10 mouse cellular contexts compared by ENCODE assay signal in the genomic region with DNA sequence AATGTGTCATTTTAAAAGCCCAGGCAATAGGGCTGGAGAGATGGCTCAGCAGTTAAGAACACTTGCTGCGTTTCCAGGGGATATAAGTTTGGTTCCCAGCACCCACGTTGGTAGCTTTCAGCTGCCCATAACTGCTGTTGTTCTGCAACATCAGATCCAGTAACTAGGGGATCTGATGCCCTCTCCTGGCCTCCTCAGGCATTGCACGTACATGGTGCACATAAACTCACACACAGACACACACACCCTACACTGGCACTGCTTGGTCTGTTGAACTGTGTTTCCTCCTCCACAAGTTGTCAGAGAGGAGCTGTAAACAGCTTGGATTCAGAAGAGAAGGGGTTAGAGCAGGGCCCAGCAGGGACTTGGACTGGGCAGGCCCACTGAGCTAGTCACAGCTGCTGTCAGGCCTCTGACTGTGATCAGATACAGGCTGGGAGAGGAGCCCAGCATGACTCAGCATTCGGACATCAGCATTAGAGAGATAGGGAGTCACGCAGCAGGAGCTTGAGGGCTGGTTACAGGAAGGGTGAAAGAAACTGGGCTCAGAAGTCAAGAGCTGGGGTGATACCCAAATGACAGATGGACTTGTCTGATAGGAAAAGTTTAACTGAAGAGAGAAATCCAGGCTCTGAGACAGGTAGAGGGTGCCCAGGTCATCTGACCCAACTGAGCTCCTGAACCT.
DNase-seq lines count a peak whose midpoint lies in the region; ATAC-seq and TF ChIP-seq lines count a peak whose summit lies in the region.
"Had no signal": no experiment of that assay in that cellular context is flagged by ENCODE, and none has a peak within 500 bp of the region (broad histone marks: within the 10 kb centered on the region; RNA-seq: fewer than 3 reads in every experiment).

No protein-coding gene starts in this region.

- WGBS in heart, embryonic 12.5 days = 75% methylated on average over 5 of the region's 5 CpGs
- WGBS in liver, embryonic 14.5 days (ENCODE audit: insufficient replicate concordance) = 67% methylated on average over 5 of the region's 5 CpGs
- 92% methylated on average over 5 of the region's 5 CpGs for WGBS in forebrain, embryonic 11.5 days

- H3K9ac ChIP-seq in heart, embryonic 12.5 days = no peak overlapping the region
- peak overlapping the region; percentile 16; the same call in 1 of the 2 replicates for H3K9ac ChIP-seq in liver, embryonic 14.5 days (replicated peaks)
- no peak overlapping the region for H3K9ac ChIP-seq in forebrain, embryonic 11.5 days (ENCODE audit: low read length)
- H3K9ac ChIP-seq: hindbrain, embryonic 15.5 days had no signal

- H3K4me3 ChIP-seq in heart, embryonic 12.5 days = no peak overlapping the region
- no peak overlapping the region for H3K4me3 ChIP-seq in liver, embryonic 14.5 days (ENCODE audit: insufficient read depth in 1 of 2, low read depth in 2 of 2, low read length in 2 of 2)
- no peak overlapping the region for H3K4me3 ChIP-seq in forebrain, embryonic 11.5 days (ENCODE audit: low read depth, low read length)
- H3K4me3 ChIP-seq: hindbrain, embryonic 15.5 days had no signal

- no peak overlapping the region for H3K27ac ChIP-seq in heart, embryonic 12.5 days (ENCODE audit: poor library complexity, severe bottlenecking)
- peak overlapping the region; percentile 27; the same call in 1 of the 2 replicates for H3K27ac ChIP-seq in liver, embryonic 14.5 days
- H3K27ac ChIP-seq in forebrain, embryonic 11.5 days (ENCODE audit: low read depth, low read length) = no peak overlapping the region
- H3K27ac ChIP-seq: hindbrain, embryonic 15.5 days had no signal

- peaks cover 13% of the 10 kb centered on the region for H3K9me3 ChIP-seq in heart, embryonic 12.5 days (replicated peaks)
- H3K9me3 ChIP-seq in liver, embryonic 14.5 days (ENCODE audit: control insufficient read depth, low read length) = peaks cover 4% of the 10 kb centered on the region; the same call in 1 of the 2 replicates
- H3K9me3 ChIP-seq in forebrain, embryonic 11.5 days (ENCODE audit: control insufficient read depth, low read length) = no peaks in the 10 kb centered on the region
- H3K9me3 ChIP-seq: hindbrain, embryonic 15.5 days had no signal

- peak; percentile 79 for TF ChIP-seq CTCF in liver, embryonic 14.5 days (IDR thresholded peaks at IDR 0.05; ENCODE audit: low read depth)

- no peak overlapping the region for H3K4me2 ChIP-seq in heart, embryonic 12.5 days
- peak overlapping the region; percentile 20; the same call in 1 of the 2 replicates for H3K4me2 ChIP-seq in liver, embryonic 14.5 days (ENCODE audit: low read depth)
- no peak overlapping the region for H3K4me2 ChIP-seq in forebrain, embryonic 11.5 days (ENCODE audit: low read depth, low read length, severe bottlenecking)
- H3K4me2 ChIP-seq: hindbrain, embryonic 15.5 days had no signal

- peaks cover 10% of the 10 kb centered on the region for H3K36me3 ChIP-seq in heart, embryonic 12.5 days
- H3K36me3 ChIP-seq in liver, embryonic 14.5 days (replicated peaks; ENCODE audit: control insufficient read depth, insufficient read depth, low read depth) = peaks cover 3% of the 10 kb centered on the region; the same call in 1 of the 2 replicates
- H3K36me3 ChIP-seq in forebrain, embryonic 11.5 days (ENCODE audit: control insufficient read depth, insufficient read depth, low read length) = no peaks in the 10 kb centered on the region
- H3K36me3 ChIP-seq: hindbrain, embryonic 15.5 days had no signal

- intact Hi-C loops in heart, postnatal 14 days (cut with DNase I) = no loop called here

- H3K4me1 ChIP-seq in heart, embryonic 12.5 days (replicated peaks) = peaks cover 8% of the 10 kb centered on the region
- H3K4me1 ChIP-seq in liver, embryonic 14.5 days (replicated peaks; ENCODE audit: control insufficient read depth in 2 of 2, insufficient read depth in 2 of 2, low read length in 1 of 2) = peaks cover 11 to 15% of the 10 kb centered on the region in 2 experiments
- H3K4me1 ChIP-seq in forebrain, embryonic 11.5 days (replicated peaks; ENCODE audit: control insufficient read depth, insufficient read depth, low read length) = no peaks in the 10 kb centered on the region

- DNase-seq in heart, postnatal 14 days = no peak
- DNase-seq in CD4-positive helper T cell, adult 2 months (ENCODE audit: low read depth, low spot score) = peak; percentile 30
- peak; percentile 59 for DNase-seq in adrenal gland, postnatal 25 days
- peak; percentile 54 to 83 (median 82) for DNase-seq in liver, embryonic 14.5 days (ENCODE audit: low read depth in 3 of 3, low spot score in 3 of 3)
- no peak for DNase-seq in cerebellum, postnatal 14 days
- DNase-seq in layer of hippocampus, adult 9-11 months = no peak
- DNase-seq in forebrain, embryonic 11.5 days (ENCODE audit: low spot score) = no peak
- DNase-seq: left cerebral cortex, postnatal 4 days had no signal

- TF ChIP-seq EP300 in liver, embryonic 14.5 days (IDR thresholded peaks at IDR 0.05; ENCODE audit: low read depth) = peak; percentile 32; the same call in 1 of the 2 replicates

- H3K27me3 ChIP-seq in heart, embryonic 12.5 days (replicated peaks) = no peaks in the 10 kb centered on the region
- no peaks in the 10 kb centered on the region for H3K27me3 ChIP-seq in liver, embryonic 14.5 days (ENCODE audit: control insufficient read depth, insufficient read depth, low read length)
- no peaks in the 10 kb centered on the region for H3K27me3 ChIP-seq in forebrain, embryonic 11.5 days (ENCODE audit: control insufficient read depth, insufficient read depth, low read length)
- H3K27me3 ChIP-seq: hindbrain, embryonic 15.5 days had no signal

- peak; percentile 86 for ATAC-seq in heart, embryonic 12.5 days (ENCODE audit: insufficient number of reproducible peaks, low FRiP score)
- peak; percentile 88 for ATAC-seq in liver, embryonic 14.5 days (ENCODE audit: insufficient read depth)
- ATAC-seq in forebrain, embryonic 11.5 days (replicated peaks; ENCODE audit: low FRiP score) = no peak

Comparison
In these comparisons a context has a peak if more than half of its experiments do, and no peak if none do; other contexts are left out.
1. DNase-seq: peak in CD4-positive helper T cell, adult 2 months (single experiment), adrenal gland, postnatal 25 days (single experiment) and liver, embryonic 14.5 days (3 of 3); none in heart, postnatal 14 days (0 of 2), cerebellum, postnatal 14 days (0 of 2), layer of hippocampus, adult 9-11 months (single experiment) and forebrain, embryonic 11.5 days (single experiment).